Mouse (Mus musculus) lung, adult 2 months (tissue): ENCODE measurements around the gene Thada. TPM values are rescaled to one million over a fixed set of nuclear protein-coding genes. Genes with fewer than 3 reads are reported as not detected.
"Not testable (repeated sequence)": the region's sequence is repeated elsewhere in the genome, so short reads cannot be mapped to it uniquely, and the experiment has no call there.

Experiments used
- DNase-seq: peaks from one replicate; pipeline ENCODE4 v3.0.0; 2022
- H3K4me1 ChIP-seq: fragments of 200-500 bp; 2 replicates; pipeline ENCODE4 v1.6.1; 2011; ENCODE audit warnings: low read length; ENCODE audit not compliant: control insufficient read depth, insufficient read depth
- H3K4me3 ChIP-seq: fragments of 200-500 bp; replicated peaks from 2 replicates; pipeline ENCODE3; 2011; ENCODE audit warnings: low read depth, mild to moderate bottlenecking, control low read depth, low read length; ENCODE audit errors: extremely low read depth
- CTCF ChIP-seq: fragments of 200-500 bp; IDR thresholded peaks from 2 replicates; pipeline ENCODE4 v1.5.1; 2011; ENCODE audit warnings: mild to moderate bottlenecking, low read length, control low read depth; ENCODE audit not compliant: insufficient read depth
- POLR2A ChIP-seq: fragments of 200-500 bp; IDR thresholded peaks from 2 replicates; pipeline ENCODE4 v1.6.1; 2011; ENCODE audit warnings: low read depth, mild to moderate bottlenecking, control low read depth, low read length, borderline replicate concordance; ENCODE audit errors: extremely low read depth
- WGBS: fragments of 180-500 bp; shearing (Covaris S2); methylation state at CpG from one replicate; pipeline ENCODE4 v1.1.7; 2018; 5-methylcytosine and 5-hydroxymethylcytosine counted together
- polyA plus RNA-seq: library from polyadenylated mRNA; depleted of rRNA; stranded (reverse); fragments of >200 nt; gene quantifications from 2 replicates; pipeline ENCODE4 v1.2.3, GENCODE M21; 2012

The Thada gene
- polyA plus RNA-seq, 1 experiment: 12.8 TPM

DNA sequence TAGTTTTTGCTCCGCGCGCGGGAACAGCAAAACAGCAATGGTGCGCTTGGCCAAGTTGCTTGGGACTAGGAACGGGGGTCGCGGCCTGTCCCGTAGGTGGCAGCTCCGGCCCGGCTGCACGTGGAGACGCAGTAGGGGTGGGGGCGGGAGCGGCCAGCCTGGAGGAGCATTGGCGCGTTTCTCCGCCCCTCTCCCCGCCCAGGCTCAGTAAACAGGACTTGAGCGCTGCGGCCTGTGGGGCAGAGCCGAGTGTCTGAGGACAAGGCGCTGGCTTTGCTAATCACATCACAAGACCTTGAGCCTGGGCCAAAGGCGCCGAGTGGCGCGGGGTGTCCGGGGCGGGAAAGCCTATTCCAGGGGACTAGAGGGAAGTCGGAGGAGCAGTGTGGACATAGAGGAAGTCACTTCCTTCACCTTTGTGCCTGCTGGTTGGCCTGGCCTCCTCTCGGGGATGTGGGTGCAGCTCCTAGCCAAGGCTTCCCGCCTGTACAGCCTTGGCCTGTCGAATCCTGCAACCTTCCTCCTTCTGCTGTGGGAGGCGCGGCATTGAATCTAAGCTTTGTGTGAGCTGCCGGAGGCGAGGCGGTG is 277.5 kb downstream of the Thada start:
- TF ChIP-seq CTCF (no peak), POLR2A (peak; percentile 67; the same call in 1 of the 2 replicates)
- peaks cover 10% of the 10 kb centered on the region for H3K4me1 ChIP-seq
- WGBS: 1% methylated on average over 38 of the region's 38 CpGs
- peak; percentile 95 for DNase-seq
- H3K4me3 ChIP-seq: peak overlapping the region; percentile 69

GRCm38 (mm10) chr17:84187727-84188373 is 278.2 kb downstream of the Thada start, which contains the start of gene Zfp36l2:
Gene Zfp36l2 (minus strand): TSS chr17:84187947.
- Histone ChIP-seq H3K4me3 (peak within 1 kb of the TSS; percentile 99), H3K4me1 (peaks cover 15% of the 10 kb centered on the region)
- under 1% methylated on average over 66 of the region's 76 CpGs for WGBS
- DNase-seq: peak; percentile 90
- peak; percentile 95 for TF ChIP-seq POLR2A
- no peak for TF ChIP-seq CTCF

- DNase-seq: not testable (repeated sequence)
- peak overlapping the region; percentile 99 for H3K4me3 ChIP-seq
- under 1% methylated on average over 15 of the region's 37 CpGs for WGBS
- peaks cover 16% of the 10 kb centered on the region for H3K4me1 ChIP-seq
Measured at GRCm38 (mm10) chr17:84187264-84187663, 278.7 kb downstream of the Thada start.

DNA sequence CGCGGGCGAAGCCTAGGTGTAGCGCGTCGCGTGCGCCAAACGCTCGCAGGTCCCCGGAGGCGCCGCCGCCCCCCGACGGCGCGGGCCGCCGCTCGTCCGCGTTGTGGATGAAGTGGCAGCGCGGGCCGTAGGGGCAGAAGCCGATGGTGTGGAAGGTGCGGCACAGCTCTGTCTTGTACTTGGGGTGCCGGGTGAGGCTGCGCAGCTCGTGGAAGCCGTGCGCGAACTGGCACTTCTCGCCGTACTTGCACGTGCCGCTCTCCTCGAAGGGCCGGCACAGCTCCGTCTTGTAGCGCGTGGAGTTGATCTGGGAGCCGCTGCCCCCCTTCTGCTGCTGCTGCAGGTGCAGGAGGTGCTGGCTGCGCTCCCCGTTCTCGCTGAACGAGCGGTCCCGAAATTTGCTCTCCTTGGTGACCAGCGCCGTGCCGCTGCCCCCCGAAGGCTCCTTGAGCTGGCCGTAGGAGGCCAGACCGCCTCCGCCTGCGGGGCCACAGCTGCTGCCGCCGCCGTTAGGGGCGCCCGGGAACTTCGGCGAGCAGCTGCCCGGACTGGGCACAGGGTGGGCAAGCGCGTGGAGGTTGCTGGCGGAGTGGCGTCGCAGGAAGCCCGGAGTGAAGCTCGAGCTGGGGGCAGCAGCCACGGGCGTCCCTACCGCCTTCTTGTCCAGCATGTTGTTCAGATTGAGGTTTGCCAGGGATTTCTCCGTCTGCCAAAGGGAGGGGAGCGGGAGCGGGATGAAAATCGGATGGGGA is 279.4 kb downstream of the Thada start:
- TF ChIP-seq CTCF (no peak), POLR2A (peak; percentile 38; the same call in 1 of the 2 replicates)
- peak overlapping the region; percentile 82 for H3K4me3 ChIP-seq
- under 1% methylated on average over 79 of the region's 80 CpGs for WGBS
- peaks cover 19% of the 10 kb centered on the region for H3K4me1 ChIP-seq
- DNase-seq: peak; percentile 77

- WGBS: 1% methylated on average over 103 of the region's 108 CpGs
- Histone ChIP-seq H3K4me3 (peak overlapping the region; percentile 82), H3K4me1 (peaks cover 27% of the 10 kb centered on the region)
- 0 out of 2 replicates have a peak, but pooled peaks have one; percentile 3 for TF ChIP-seq POLR2A
- TF ChIP-seq CTCF: no peak
- DNase-seq: peak; percentile 75
Measured at GRCm38 (mm10) chr17:84185581-84186450, 280.2 kb downstream of the Thada start.

- DNase-seq: no peak
- peak overlapping the region; percentile 82 for H3K4me3 ChIP-seq
- TF ChIP-seq CTCF: no peak
- 0 out of 2 replicates have a peak, but pooled peaks have one; percentile 21 for TF ChIP-seq POLR2A
- 1% methylated on average over 7 of the region's 7 CpGs for WGBS
- H3K4me1 ChIP-seq: peaks cover 28% of the 10 kb centered on the region
Measured at GRCm38 (mm10) chr17:84185011-84185411, 281.0 kb downstream of the Thada start.

GRCm38 (mm10) chr17:84183291-84183781 is 282.7 kb downstream of the Thada start:
- Histone ChIP-seq H3K4me3 (peak overlapping the region; percentile 39), H3K4me1 (peaks cover 21% of the 10 kb centered on the region)
- 3% methylated on average over 12 of the region's 12 CpGs for WGBS
- DNase-seq: peak; percentile 86
- TF ChIP-seq CTCF: no peak
- TF ChIP-seq POLR2A: peak; percentile 59; the same call in 1 of the 2 replicates

GRCm38 (mm10) chr17:84182311-84183271 is 283.4 kb downstream of the Thada start:
- TF ChIP-seq CTCF (no peak), POLR2A (no peak)
- WGBS: 15% methylated on average over 16 of the region's 16 CpGs

More at GRCm38 (mm10) chr17:84182311-84183271, 283.4 kb downstream of the Thada start:
- H3K4me3 ChIP-seq: peak overlapping the region; percentile 31
- no peak for DNase-seq
- H3K4me1 ChIP-seq: peaks cover 21% of the 10 kb centered on the region
